Mouse (Mus musculus) lung, adult 2 months (tissue): ENCODE results near the gene Rell1.

ENCODE experiments used
- CTCF ChIP-seq: fragments of 200-500 bp; IDR thresholded peaks from 2 replicates; pipeline ENCODE4 v1.5.1; 2011; ENCODE audit warnings: mild to moderate bottlenecking, low read length, control low read depth; ENCODE audit not compliant: insufficient read depth
- POLR2A ChIP-seq: fragments of 200-500 bp; IDR thresholded peaks from 2 replicates; pipeline ENCODE4 v1.6.1; 2011; ENCODE audit warnings: low read depth, mild to moderate bottlenecking, control low read depth, low read length, borderline replicate concordance; ENCODE audit errors: extremely low read depth

- no peak for TF ChIP-seq POLR2A
- no peak for TF ChIP-seq CTCF
Measured at GRCm38 (mm10) chr5:63907513-63907912, 61.2 kb downstream of the Rell1 start.
